Mouse (Mus musculus) cerebellum, adult 2 months (tissue): Measurements from ENCODE around the gene Ssc4d.

ENCODE experiments used
- CTCF ChIP-seq: fragments of 200-500 bp; IDR thresholded peaks from 2 replicates; pipeline ENCODE4 v1.5.1; 2011; ENCODE audit warnings: low read depth, mild to moderate bottlenecking, control low read depth, low read length, moderate library complexity, borderline replicate concordance; ENCODE audit not compliant: insufficient read depth
- POLR2A ChIP-seq: fragments of 200-500 bp; IDR thresholded peaks from 2 replicates; pipeline ENCODE4 v1.6.1; 2011; ENCODE audit warnings: low read length, control low read depth, borderline replicate concordance; ENCODE audit not compliant: insufficient read depth

DNA sequence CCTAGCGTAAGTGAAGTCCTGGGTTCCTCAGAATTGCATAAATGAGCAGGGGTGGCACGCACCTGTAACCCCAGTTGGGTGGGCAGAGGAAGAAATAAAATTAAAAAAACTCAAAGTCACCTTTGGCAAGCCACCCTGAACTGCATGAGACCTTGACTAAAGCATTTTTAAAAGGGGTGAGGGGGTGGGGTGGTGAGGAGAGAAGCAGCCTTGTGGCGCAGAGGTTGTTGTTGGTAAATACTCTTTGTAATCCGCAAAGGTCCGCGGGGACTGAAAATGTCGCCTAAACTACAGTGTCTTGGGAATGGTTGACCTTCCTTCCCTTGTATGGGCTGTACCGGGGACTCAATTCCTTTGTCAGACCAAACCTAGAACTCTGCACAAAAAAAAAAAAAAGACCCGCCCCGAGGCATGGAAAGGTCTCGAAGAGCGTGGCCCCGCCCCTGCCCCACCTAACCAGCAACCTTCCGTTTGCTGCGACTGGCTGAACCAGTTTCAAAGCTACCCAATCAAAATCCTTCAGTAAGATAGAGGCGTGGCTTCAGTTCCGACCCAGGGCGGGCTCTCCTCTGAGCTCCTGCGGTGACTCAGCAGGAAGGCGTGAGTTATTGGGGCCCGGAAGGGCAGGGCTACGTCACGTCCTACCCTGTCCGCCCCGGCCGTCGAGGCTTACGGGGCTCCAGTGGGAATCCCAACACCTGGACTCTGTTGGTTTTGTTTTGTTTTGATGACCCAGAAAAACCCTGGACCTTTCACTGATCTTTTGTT, 16.9 kb downstream of the Ssc4d start:
- TF ChIP-seq CTCF = no peak
- TF ChIP-seq POLR2A = peak; percentile 61; the same call in 1 of the 2 replicates
